Mouse (Mus musculus) neural tube, embryonic 11.5 days (tissue): ENCODE data around the gene Nlrp3. TPM values are rescaled to one million over a fixed set of nuclear protein-coding genes. Genes with fewer than 3 reads are reported as not detected.

Experiments
- ATAC-seq: fragments of 200-750 bp; cut with Nextera tagmentation; 2 replicates; pipeline ENCODE4 v1.8.0; 2017; ENCODE audit warnings: moderate number of reproducible peaks, mild to moderate bottlenecking, moderate TSS enrichment, moderate library complexity; ENCODE audit not compliant: insufficient read depth, low FRiP score, low TSS enrichment
- DNase-seq: peaks from one replicate; pipeline ENCODE4 v3.0.0-alpha.2; 2015; ENCODE audit warnings: low spot score
- H3K27ac ChIP-seq: fragments of 300-500 bp; sonication (generic); 2 replicates; pipeline ENCODE4 v1.5.1; 2014; ENCODE audit warnings: low read depth, mild to moderate bottlenecking, low read length
- H3K27me3 ChIP-seq: fragments of 300-500 bp; sonication (generic); 2 replicates; pipeline ENCODE4 v1.6.1; 2014; ENCODE audit warnings: mild to moderate bottlenecking, low read length, mixed read lengths; ENCODE audit not compliant: control insufficient read depth, insufficient read depth
- H3K36me3 ChIP-seq: fragments of 300-500 bp; sonication (generic); 2 replicates; pipeline ENCODE4 v1.6.1; 2014; ENCODE audit warnings: mild to moderate bottlenecking, low read length, moderate library complexity, mixed read lengths; ENCODE audit not compliant: control insufficient read depth, insufficient read depth
- H3K4me1 ChIP-seq: fragments of 300-500 bp; sonication (generic); 2 replicates; pipeline ENCODE4 v1.6.1; 2014; ENCODE audit warnings: low read length, mixed read lengths; ENCODE audit not compliant: control insufficient read depth, insufficient read depth
- H3K4me2 ChIP-seq: fragments of 300-500 bp; sonication (generic); 2 replicates; pipeline ENCODE4 v1.6.1; 2014; ENCODE audit warnings: low read depth, mild to moderate bottlenecking, moderate library complexity
- H3K4me3 ChIP-seq: fragments of 300-500 bp; sonication (generic); 2 replicates; pipeline ENCODE4 v1.5.1; 2014; ENCODE audit warnings: low read depth, low read length
- H3K9ac ChIP-seq: fragments of 300-500 bp; sonication (generic); 2 replicates; pipeline ENCODE4 v1.6.1; 2014; ENCODE audit warnings: mild to moderate bottlenecking, low read length
- H3K9me3 ChIP-seq: fragments of 300-500 bp; sonication (generic); 2 replicates; pipeline ENCODE4 v1.6.1; 2016; ENCODE audit warnings: low read length; ENCODE audit not compliant: control insufficient read depth
- WGBS: fragments of 180-500 bp; shearing (Covaris S2); extraction: QIAGEN DNeasy Blood & Tissue Kit; methylation state at CpG from one replicate; pipeline ENCODE4 v1.1.7; 2014; 5-methylcytosine and 5-hydroxymethylcytosine counted together
- polyA plus RNA-seq: library from polyadenylated mRNA; unstranded; fragments of >200 nt; fragmentation: Nextera tagmentation; extraction: Ambion mirVana; gene quantifications from 2 replicates; pipeline ENCODE4 v1.2.1, GENCODE M21; 2014

The Nlrp3 gene
- polyA plus RNA-seq: 0.11 and 0.14 TPM in 2 replicates

DNA sequence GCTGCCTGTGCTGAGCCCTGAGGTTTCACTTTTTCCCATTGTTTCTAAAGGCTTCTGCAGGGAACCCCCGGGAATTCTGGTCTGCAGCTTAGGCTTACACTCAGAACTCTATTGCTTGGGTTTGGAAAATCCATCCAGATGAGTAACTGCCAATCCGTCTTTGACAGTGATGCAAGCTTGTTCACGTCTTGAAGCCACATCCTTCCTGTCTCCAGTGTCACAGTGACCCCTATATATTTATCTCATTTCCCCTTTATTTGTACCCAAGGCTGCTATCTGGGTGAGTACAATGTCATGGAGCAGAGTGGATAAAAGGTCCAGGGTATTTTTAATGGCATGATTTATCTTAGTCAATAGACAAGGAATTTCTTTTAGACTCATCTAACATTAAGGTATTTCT, at the start of gene Nlrp3:
Gene Nlrp3 (plus strand): TSS at position 245 of the 400 bp plus-strand sequence.
- no peak within 1 kb of the TSS for H3K27ac ChIP-seq
- ATAC-seq: no peak

DNA sequence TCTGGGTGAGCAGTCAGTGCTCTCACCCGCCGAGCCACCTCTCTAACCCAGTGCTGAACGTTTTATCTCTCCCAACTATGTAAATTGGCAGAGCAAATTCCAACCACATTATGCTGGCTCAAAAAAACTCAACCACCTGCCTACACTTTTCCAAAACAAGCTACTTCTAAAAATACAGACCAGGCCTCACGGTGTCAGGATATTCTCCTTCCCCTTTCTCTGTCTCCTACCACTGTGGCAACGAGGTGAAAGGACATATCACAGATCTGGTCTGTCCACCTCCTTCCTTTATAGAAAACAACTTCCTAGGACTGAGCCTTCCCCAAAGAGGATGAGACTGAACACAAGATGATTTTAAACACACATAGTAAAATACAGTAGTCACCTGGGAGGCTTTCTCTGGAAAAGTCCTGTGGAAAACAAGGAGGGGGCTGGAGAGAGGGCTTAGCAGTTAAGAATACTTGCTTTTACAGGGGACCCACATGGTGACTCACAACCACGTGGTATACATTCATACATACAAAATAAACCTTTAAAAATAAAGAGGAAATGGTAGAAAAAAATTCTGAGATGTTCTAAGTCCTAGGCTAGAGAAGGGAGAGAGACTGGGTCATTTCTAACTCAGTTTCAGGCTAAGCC, 44.6 kb upstream of the Nlrp3 start:
- WGBS: 88% methylated on average over 6 of the region's 6 CpGs
- H3K36me3 ChIP-seq: peaks cover 37% of the 10 kb centered on the region
- no peaks in the 10 kb centered on the region for H3K27me3 ChIP-seq
- no peaks in the 10 kb centered on the region for H3K4me1 ChIP-seq
- no peak overlapping the region for H3K4me2 ChIP-seq
- H3K9ac ChIP-seq: no peak overlapping the region
- no peak overlapping the region for H3K4me3 ChIP-seq
- ATAC-seq (no peak), DNase-seq (no peak)
- no peak overlapping the region for H3K27ac ChIP-seq
- H3K9me3 ChIP-seq: 0 out of 2 replicates have a peak, but pooled peaks cover 2% of the 10 kb centered on the region

More for the DNA sequence above, at the start of gene Nlrp3:
- DNase-seq: no peak
- Histone ChIP-seq H3K9ac (no peak within 1 kb of the TSS), H3K27me3 (no peaks in the 10 kb centered on the region), H3K36me3 (no peaks in the 10 kb centered on the region), H3K4me2 (no peak within 1 kb of the TSS), H3K4me1 (no peaks in the 10 kb centered on the region), H3K4me3 (no peak within 1 kb of the TSS), H3K9me3 (no peaks in the 10 kb centered on the region)
- WGBS: 58% methylated on average over 3 of the region's 3 CpGs

DNA sequence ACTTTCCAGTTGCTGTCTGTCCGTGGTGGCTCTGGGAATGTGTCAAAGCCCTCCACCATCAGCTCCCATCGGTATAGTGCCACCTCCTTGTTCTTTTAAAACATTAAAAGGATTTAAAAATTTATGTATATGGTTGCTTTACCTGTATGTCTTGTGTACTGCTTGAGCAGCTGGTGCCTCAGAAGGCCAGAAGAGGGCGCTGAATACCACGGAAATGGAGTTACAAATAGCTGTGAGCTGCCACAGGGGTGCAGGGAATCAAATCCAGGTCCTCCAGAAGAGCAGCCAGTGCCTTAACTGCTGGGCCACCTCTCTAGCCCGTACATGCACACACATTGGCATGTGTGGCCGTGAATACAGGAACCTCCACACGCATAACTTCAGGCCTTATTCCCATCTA, 43.6 kb upstream of the Nlrp3 start:
- H3K36me3 ChIP-seq: peaks cover 34% of the 10 kb centered on the region
- WGBS: 92% methylated on average over 7 of the region's 7 CpGs

DNA sequence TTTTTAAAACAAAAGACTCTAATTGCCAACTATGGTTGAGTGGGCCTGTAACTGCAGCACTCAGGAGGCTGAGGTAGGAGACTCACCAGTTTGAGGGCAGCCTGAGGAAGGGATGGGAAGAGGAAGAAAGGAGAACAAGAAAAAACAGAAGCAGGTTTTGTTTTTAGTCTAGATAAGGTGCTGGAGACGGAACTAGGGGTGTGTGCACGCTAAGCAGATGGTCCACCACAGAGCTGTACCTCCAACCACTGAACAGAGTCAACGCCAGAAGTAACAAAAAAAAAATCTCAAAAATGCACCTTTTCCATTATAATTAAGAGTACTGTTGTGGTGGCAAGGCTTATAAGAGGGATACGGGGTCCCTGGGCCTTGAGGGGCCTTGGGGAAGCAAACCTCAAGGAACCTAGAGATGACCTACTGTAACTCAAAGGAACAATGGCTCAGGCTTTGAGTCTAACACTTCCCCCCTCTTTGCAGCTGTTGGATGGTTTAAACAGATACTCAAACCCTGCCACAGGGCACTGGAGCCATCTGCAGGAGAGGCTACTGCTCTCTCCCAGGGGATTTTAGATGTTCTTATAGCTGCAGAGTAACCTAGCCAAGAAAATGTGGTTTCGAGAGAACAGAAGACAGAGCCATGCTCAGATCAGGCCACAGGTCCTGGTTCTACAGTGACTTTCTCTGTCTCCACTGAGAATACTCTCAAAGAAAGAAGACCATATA, 39.2 kb upstream of the Nlrp3 start:
- H3K27ac ChIP-seq: no peak overlapping the region
- H3K9ac ChIP-seq: no peak overlapping the region
- no peak overlapping the region for H3K4me2 ChIP-seq
- ATAC-seq (no peak), DNase-seq (no peak)
- H3K36me3 ChIP-seq: peaks cover 32% of the 10 kb centered on the region
- 91% methylated on average over 5 of the region's 5 CpGs for WGBS
- peaks cover 6% of the 10 kb centered on the region for H3K4me1 ChIP-seq
- H3K4me3 ChIP-seq: no peak overlapping the region
- H3K27me3 ChIP-seq: no peaks in the 10 kb centered on the region
- H3K9me3 ChIP-seq: 0 out of 2 replicates have a peak, but pooled peaks cover 2% of the 10 kb centered on the region

More for the DNA sequence above, 43.6 kb upstream of the Nlrp3 start:
- Histone ChIP-seq H3K4me3 (no peak overlapping the region), H3K9me3 (0 out of 2 replicates have a peak, but pooled peaks cover 2% of the 10 kb centered on the region), H3K27me3 (no peaks in the 10 kb centered on the region), H3K9ac (no peak overlapping the region), H3K27ac (no peak overlapping the region), H3K4me2 (no peak overlapping the region), H3K4me1 (no peaks in the 10 kb centered on the region)
- DNase-seq (no peak), ATAC-seq (no peak)

DNA sequence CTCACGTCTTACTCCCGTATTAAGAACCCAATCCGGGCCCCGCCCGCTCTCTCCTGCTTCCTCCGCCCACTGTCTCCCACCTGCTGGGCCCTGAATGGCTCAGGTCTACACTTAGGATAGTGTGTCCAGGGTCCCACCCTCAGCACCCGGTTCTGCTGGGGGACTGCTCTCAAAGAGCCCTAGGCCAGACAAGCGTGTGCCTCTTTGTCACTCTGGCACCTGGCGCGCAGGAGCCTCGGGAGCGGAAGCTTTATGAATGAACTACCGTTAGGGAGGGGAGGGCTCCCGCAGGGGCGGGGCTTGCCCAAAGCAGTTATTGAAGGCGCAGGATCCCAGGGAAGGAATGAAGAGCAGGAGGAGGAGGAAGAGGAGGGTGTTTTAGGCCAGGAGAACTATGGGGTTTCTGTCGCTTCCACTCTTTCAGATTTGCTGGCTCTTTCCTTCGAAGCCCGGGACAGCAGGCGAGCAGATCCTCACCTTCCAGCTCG, 36.0 kb upstream of the Nlrp3 start:
- Histone ChIP-seq H3K4me2 (peak overlapping the region; percentile 93), H3K27ac (peak overlapping the region; percentile 81), H3K9ac (peak overlapping the region; percentile 97), H3K4me3 (peak overlapping the region; percentile 83), H3K9me3 (no peaks in the 10 kb centered on the region), H3K4me1 (peaks cover 6% of the 10 kb centered on the region), H3K36me3 (peaks cover 15% of the 10 kb centered on the region), H3K27me3 (no peaks in the 10 kb centered on the region)
- WGBS: 1% methylated on average over 21 of the region's 21 CpGs
- DNase-seq (peak; percentile 74), ATAC-seq (peak; percentile 68)

DNA sequence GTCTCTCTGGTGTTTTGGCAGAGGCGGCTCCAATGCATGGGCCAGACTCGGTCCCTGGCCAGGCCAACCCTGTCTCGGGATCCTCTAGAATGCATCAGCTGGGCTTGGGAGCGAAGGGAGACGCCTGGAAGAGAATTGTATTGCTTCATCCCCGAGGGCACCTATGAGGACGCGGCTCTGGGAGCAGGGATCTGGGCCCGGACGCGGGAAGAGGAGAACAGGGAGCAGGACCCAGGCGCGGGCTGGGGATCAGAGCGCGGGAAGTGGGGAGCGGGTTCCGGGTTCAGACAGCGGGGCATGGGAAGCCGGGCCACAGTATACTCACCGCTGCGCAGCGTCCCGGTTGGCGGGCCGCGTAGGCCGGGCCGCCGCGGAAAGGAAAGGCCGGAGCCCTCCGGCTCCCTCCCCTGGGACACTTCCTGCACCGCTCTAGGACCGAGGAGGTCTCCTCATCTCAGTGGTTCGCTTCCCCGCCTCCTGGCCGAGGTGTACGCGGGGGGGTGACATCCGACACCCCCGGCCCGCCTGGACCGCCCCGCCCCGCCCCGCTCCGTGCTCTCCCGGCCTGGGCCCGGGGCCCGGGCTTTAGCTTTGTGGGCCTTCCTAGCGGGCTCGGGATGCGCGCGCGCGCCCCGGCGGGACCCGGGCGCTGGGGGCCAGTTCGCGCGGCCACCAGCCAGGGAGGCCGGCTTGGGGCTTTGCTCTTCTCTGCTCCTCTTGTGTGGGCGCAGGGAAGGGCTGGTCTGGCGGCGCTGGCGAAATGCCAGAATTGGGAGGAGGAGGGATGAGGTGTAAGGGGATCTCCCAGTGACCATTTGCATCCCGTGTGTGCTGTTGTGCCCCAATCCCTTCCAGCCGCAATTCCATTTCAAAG, 35.3 kb upstream of the Nlrp3 start:
- Histone ChIP-seq H3K4me2 (peak overlapping the region; percentile 93), H3K9me3 (no peaks in the 10 kb centered on the region), H3K27ac (peak overlapping the region; percentile 81), H3K36me3 (peaks cover 12% of the 10 kb centered on the region), H3K4me1 (peaks cover 6% of the 10 kb centered on the region), H3K9ac (peak overlapping the region; percentile 97), H3K4me3 (peak overlapping the region; percentile 83), H3K27me3 (no peaks in the 10 kb centered on the region)
- under 1% methylated on average over 61 of the region's 71 CpGs for WGBS
- peak; percentile 90 for DNase-seq
- ATAC-seq: peak; percentile 91

DNA sequence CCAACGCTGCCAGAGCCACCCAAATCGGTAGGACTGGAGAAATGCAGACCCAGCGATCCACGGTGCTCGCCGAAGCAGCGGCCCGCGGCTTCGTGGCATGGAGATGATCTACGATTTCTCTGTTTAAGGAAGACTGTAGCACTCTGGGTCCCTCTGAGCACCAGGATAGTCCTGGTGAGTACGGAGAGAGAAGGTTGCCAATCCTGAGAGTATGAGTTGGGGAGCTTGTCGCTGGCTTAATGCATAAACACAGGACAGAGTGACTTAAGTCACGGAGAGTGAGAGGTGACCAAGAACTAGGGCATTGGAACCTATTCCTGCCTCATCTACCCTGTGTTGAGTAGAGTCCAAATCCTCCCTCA, 34.7 kb upstream of the Nlrp3 start:
- no peak; the same call in 1 of the 2 replicates for ATAC-seq
- Histone ChIP-seq H3K27ac (peak overlapping the region; percentile 81), H3K27me3 (no peaks in the 10 kb centered on the region), H3K4me1 (peaks cover 6% of the 10 kb centered on the region), H3K4me2 (peak overlapping the region; percentile 93), H3K4me3 (peak overlapping the region; percentile 83), H3K9ac (peak overlapping the region; percentile 97), H3K9me3 (no peaks in the 10 kb centered on the region), H3K36me3 (peaks cover 9% of the 10 kb centered on the region)
- WGBS: under 1% methylated on average over 14 of the region's 14 CpGs
- no peak for DNase-seq

DNA sequence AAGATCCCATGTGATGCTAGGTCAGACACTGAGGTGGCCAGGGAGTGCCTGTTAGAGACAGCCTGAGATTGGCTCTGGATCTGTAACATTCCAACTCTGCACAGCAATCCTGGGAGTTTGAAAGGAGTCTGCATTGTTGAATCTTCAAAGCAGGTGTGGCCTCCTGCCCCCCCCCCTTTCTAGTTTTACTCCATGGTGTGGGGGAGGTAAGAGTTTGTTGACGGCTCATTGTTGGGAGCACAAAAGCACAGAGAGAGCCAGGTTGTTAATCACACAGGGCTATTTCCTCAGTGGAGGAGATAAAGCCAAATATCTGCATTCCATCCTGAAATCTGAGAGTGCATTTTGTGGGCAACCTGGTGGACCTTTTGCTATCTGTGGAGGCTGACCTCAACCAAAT, 29.8 kb upstream of the Nlrp3 start:
- Histone ChIP-seq H3K9ac (no peak overlapping the region), H3K36me3 (no peaks in the 10 kb centered on the region; the same call in 1 of the 2 replicates), H3K4me2 (no peak overlapping the region), H3K4me1 (no peaks in the 10 kb centered on the region; the same call in 1 of the 2 replicates), H3K27me3 (no peaks in the 10 kb centered on the region), H3K4me3 (no peak overlapping the region), H3K27ac (no peak overlapping the region), H3K9me3 (no peaks in the 10 kb centered on the region)
- no peak for ATAC-seq
- WGBS: 43% methylated on average over 1 of the region's 1 CpGs
- DNase-seq: no peak
